Comparison of ENCODE assay signal across 8 mouse cellular contexts in the genomic region with DNA sequence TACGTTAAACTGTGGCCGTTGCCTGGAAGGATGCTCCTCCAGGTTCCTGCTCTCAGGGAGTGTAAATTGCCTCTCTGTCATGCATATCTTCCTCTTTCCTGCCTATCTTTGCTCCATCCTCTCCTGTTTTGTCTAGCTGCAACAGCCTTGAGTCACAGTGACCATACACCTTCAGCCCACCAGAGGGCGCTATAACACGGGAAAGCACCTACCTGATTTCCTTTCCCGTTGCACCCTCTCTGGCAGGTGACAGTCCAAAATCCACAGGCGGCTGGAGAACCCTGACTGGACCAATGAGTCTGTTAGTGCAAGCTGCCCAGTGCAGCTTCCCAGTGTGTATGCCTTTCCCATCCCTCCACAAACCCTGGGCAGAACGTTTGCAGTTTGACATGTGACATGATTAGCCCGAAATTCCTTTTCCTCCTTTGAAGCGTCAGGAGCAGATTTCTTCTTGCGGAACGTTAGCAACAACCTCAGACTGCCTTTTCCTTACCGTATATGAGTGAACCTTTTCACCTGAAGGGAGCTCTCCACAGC. TPM values are rescaled to one million over a fixed set of nuclear protein-coding genes. Genes with fewer than 3 reads are reported as not detected.
DNase-seq lines count a peak whose midpoint lies in the region; ATAC-seq and TF ChIP-seq lines count a peak whose summit lies in the region.

No protein-coding gene starts in this region.

- DNase-seq in 3T3-L1 (ENCODE audit: low read depth, low spot score) (peak; percentile 85), NIH3T3 (ENCODE audit: low read depth) (peak; percentile 85)
- peak; percentile 83 to 90 for DNase-seq in cerebellum, adult 2 months
- DNase-seq in gastrocnemius, adult 18-20 months (ENCODE audit: low spot score), result peak; percentile 78
- DNase-seq in induced T-regulatory cell, adult 2 months (ENCODE audit: low read depth), result peak; percentile 88
- DNase-seq in limb, embryonic 14.5 days (ENCODE audit: low spot score), result peak; percentile 42
- DNase-seq in thymus, postnatal 10 days (ENCODE audit: low spot score in 2 of 2), result peak; percentile 43 to 79

- H3K9ac ChIP-seq in limb, embryonic 14.5 days (ENCODE audit: low read depth, low read length, severe bottlenecking), result no peak overlapping the region

- no peak overlapping the region for H3K4me2 ChIP-seq in limb, embryonic 14.5 days (replicated peaks; ENCODE audit: low read depth, low read length, severe bottlenecking)

- H3K36me3 ChIP-seq in limb, embryonic 14.5 days (ENCODE audit: control insufficient read depth, insufficient read depth, low read length), result no peaks in the 10 kb centered on the region

- H3K4me1 ChIP-seq in cerebellum, adult 2 months (ENCODE audit: control insufficient read depth, insufficient read depth, low read length), result no peaks in the 10 kb centered on the region; the same call in 1 of the 2 replicates
- 0 out of 2 replicates have a peak, but pooled peaks cover 2% of the 10 kb centered on the region for H3K4me1 ChIP-seq in limb, embryonic 14.5 days (ENCODE audit: control insufficient read depth, insufficient read depth, low read length)
- H3K4me1 ChIP-seq in olfactory bulb, adult 2 months (ENCODE audit: control insufficient read depth, insufficient read depth, low read length), result peaks cover 5% of the 10 kb centered on the region; the same call in 1 of the 2 replicates

- no peak overlapping the region for H3K4me3 ChIP-seq in cerebellum, adult 2 months (replicated peaks; ENCODE audit: insufficient read depth, low read depth, low read length)
- H3K4me3 ChIP-seq in limb, embryonic 14.5 days (replicated peaks; ENCODE audit: low read length), result no peak overlapping the region
- no peak overlapping the region for H3K4me3 ChIP-seq in olfactory bulb, adult 2 months (ENCODE audit: insufficient read depth, low read depth, low read length)

- WGBS in cerebellum, adult 2 months, result 19% methylated on average over 12 of the region's 12 CpGs
- WGBS in limb, embryonic 14.5 days, result 28% methylated on average over 12 of the region's 12 CpGs
- 29% methylated on average over 12 of the region's 12 CpGs for WGBS in olfactory bulb, adult 2 months

- no peak overlapping the region for H3K27ac ChIP-seq in cerebellum, adult 2 months (ENCODE audit: insufficient read depth, low read length)
- no peak overlapping the region for H3K27ac ChIP-seq in limb, embryonic 14.5 days (replicated peaks; ENCODE audit: low read depth, low read length)
- H3K27ac ChIP-seq in olfactory bulb, adult 2 months (ENCODE audit: insufficient read depth, low read depth, low read length), result no peak overlapping the region

- TF ChIP-seq CTCF in cerebellum, adult 2 months (IDR thresholded peaks at IDR 0.05; ENCODE audit: borderline replicate concordance, insufficient read depth, low read depth, low read length), result peak; percentile 98
- peak; percentile 70 for TF ChIP-seq CTCF in olfactory bulb, adult 2 months (IDR thresholded peaks at IDR 0.05; ENCODE audit: insufficient read depth, low read depth, low read length)

- no peaks in the 10 kb centered on the region for H3K27me3 ChIP-seq in cerebellum, adult 2 months (ENCODE audit: control insufficient read depth, insufficient read depth, low read length)
- H3K27me3 ChIP-seq in limb, embryonic 14.5 days (ENCODE audit: control insufficient read depth, insufficient read depth, low read length), result no peaks in the 10 kb centered on the region

- H3K9me3 ChIP-seq in limb, embryonic 14.5 days (ENCODE audit: control insufficient read depth, low read length), result no peaks in the 10 kb centered on the region

- ATAC-seq in limb, embryonic 14.5 days (ENCODE audit: low FRiP score, low read depth), result no peak

- TF ChIP-seq POLR2A in cerebellum, adult 2 months (IDR thresholded peaks at IDR 0.05; ENCODE audit: borderline replicate concordance, insufficient read depth, low read length), result no peak
- TF ChIP-seq POLR2A in limb, embryonic 14.5 days (IDR thresholded peaks at IDR 0.05; ENCODE audit: borderline replicate concordance, extremely low read depth, insufficient read depth, insufficient read length), result no peak
- no peak for TF ChIP-seq POLR2A in olfactory bulb, adult 2 months (IDR thresholded peaks at IDR 0.05; ENCODE audit: insufficient read depth, low read depth, low read length)

RNA-seq across cellular contexts. Expression of a gene that starts 48.1 kb away (rescaled TPM):
- polyA plus RNA-seq in cerebellum, adult 2 months (2012; rRNA removed), result 0.84 and 1.1 TPM in 2 replicates
- 1 to 10 TPM; 2.6 to 3.0 TPM for total RNA-seq in gastrocnemius, adult 18-20 months (2021)
- polyA plus RNA-seq in limb, embryonic 14.5 days (2012; rRNA removed), result 4.1 and 5.7 TPM in 2 replicates
- 0.68 and 0.85 TPM in 2 replicates for polyA plus RNA-seq in limb, embryonic 14.5 days (2014; fragmentation: Nextera tagmentation; extraction: Ambion mirVana)
- polyA plus RNA-seq in olfactory bulb, adult 2 months (2012; ENCODE audit: insufficient read depth, insufficient read length, low replicate concordance, missing spikeins), result not detected in 2 replicates
